In the genomic region with DNA sequence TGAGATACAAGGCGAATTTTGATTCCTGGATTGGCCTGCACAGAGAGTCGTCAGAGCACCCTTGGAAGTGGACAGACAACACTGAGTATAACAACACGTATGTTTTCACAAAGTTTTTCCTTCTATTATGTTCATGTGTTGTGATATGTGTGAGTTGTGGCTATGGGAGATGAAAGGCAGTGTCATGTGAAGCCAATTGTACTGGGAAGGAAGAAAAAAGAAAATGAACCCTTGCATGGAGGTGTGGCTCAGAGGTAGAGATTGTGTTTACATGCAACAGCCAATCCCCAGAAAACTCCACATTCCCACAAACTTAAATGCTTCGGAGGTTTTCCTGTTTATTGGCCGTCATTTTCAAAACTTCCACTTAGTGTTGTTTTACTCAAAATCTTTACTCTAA, we compare ENCODE assay signal across 21 mouse cellular contexts. TPM values are rescaled to one million over a fixed set of nuclear protein-coding genes. Genes with fewer than 3 reads are reported as not detected.
A peak's percentile ranks its signal among the peaks of the same experiment; 100 is the strongest.
DNase-seq lines count a peak whose midpoint lies in the region; ATAC-seq and TF ChIP-seq lines count a peak whose summit lies in the region.
"Had no signal": no experiment of that assay in that cellular context is flagged by ENCODE, and none has a peak within 500 bp of the region (broad histone marks: within the 10 kb centered on the region; RNA-seq: fewer than 3 reads in every experiment).

No protein-coding gene starts in this region.

- TF ChIP-seq CTCF in liver, adult 2 months (IDR thresholded peaks at IDR 0.05; ENCODE audit: low read depth, low read length), result no peak
- no peak for TF ChIP-seq CTCF in spleen, adult 2 months (IDR thresholded peaks at IDR 0.05; ENCODE audit: extremely low read depth, insufficient read depth, insufficient read length, insufficient replicate concordance)

- H3K4me2 ChIP-seq in liver, embryonic 11.5 days, result no peak overlapping the region
- H3K4me2 ChIP-seq in intestine, embryonic 15.5 days (replicated peaks), result peak overlapping the region; percentile 26; the same call in 1 of the 2 replicates
- no peak overlapping the region for H3K4me2 ChIP-seq in midbrain, embryonic 15.5 days
- no peak overlapping the region for H3K4me2 ChIP-seq in midbrain, embryonic 13.5 days (replicated peaks)
- H3K4me2 ChIP-seq: limb, embryonic 13.5 days had no signal

- no peaks in the 10 kb centered on the region for H3K27me3 ChIP-seq in liver, adult 2 months (ENCODE audit: control insufficient read depth, insufficient read depth, low read length)
- H3K27me3 ChIP-seq in liver, embryonic 11.5 days (replicated peaks; ENCODE audit: control insufficient read depth, insufficient read depth, low read length), result no peaks in the 10 kb centered on the region
- no peaks in the 10 kb centered on the region for H3K27me3 ChIP-seq in spleen, adult 2 months (ENCODE audit: control insufficient read depth, insufficient read depth, low read length)
- no peaks in the 10 kb centered on the region for H3K27me3 ChIP-seq in intestine, embryonic 15.5 days (replicated peaks)
- no peaks in the 10 kb centered on the region for H3K27me3 ChIP-seq in midbrain, embryonic 15.5 days (replicated peaks)
- H3K27me3 ChIP-seq in midbrain, embryonic 13.5 days, result no peaks in the 10 kb centered on the region
- H3K27me3 ChIP-seq: heart, embryonic 15.5 days; limb, embryonic 13.5 days had no signal

- no peaks in the 10 kb centered on the region for H3K9me3 ChIP-seq in liver, embryonic 11.5 days (ENCODE audit: control insufficient read depth, low read length)
- no peaks in the 10 kb centered on the region for H3K9me3 ChIP-seq in intestine, embryonic 15.5 days
- H3K9me3 ChIP-seq in midbrain, embryonic 15.5 days, result no peaks in the 10 kb centered on the region
- no peaks in the 10 kb centered on the region for H3K9me3 ChIP-seq in midbrain, embryonic 13.5 days
- H3K9me3 ChIP-seq: embryonic facial prominence, embryonic 10.5 days; heart, embryonic 15.5 days; limb, embryonic 13.5 days had no signal

- 18% methylated on average over 5 of the region's 5 CpGs for WGBS in liver, adult 2 months
- WGBS in liver, embryonic 11.5 days, result 84% methylated on average over 5 of the region's 5 CpGs
- WGBS in spleen, adult 2 months, result 59% methylated on average over 5 of the region's 5 CpGs
- WGBS in intestine, embryonic 15.5 days, result 68% methylated on average over 5 of the region's 5 CpGs
- 86% methylated on average over 5 of the region's 5 CpGs for WGBS in midbrain, embryonic 15.5 days
- WGBS in midbrain, embryonic 13.5 days, result 91% methylated on average over 5 of the region's 5 CpGs

- H3K9ac ChIP-seq in liver, adult 2 months (ENCODE audit: low read depth, low read length), result peak overlapping the region; percentile 63
- no peak overlapping the region for H3K9ac ChIP-seq in liver, embryonic 11.5 days (ENCODE audit: low read depth, low read length)
- no peak overlapping the region for H3K9ac ChIP-seq in intestine, embryonic 15.5 days
- H3K9ac ChIP-seq in midbrain, embryonic 15.5 days, result no peak overlapping the region
- H3K9ac ChIP-seq in midbrain, embryonic 13.5 days (replicated peaks), result no peak overlapping the region
- H3K9ac ChIP-seq: forebrain, postnatal 0 days; heart, embryonic 15.5 days; limb, embryonic 13.5 days had no signal

- no peak for ATAC-seq in liver, embryonic 11.5 days (replicated peaks; ENCODE audit: low FRiP score)
- ATAC-seq in intestine, embryonic 15.5 days, result no peak
- ATAC-seq in midbrain, embryonic 15.5 days (replicated peaks), result no peak
- no peak for ATAC-seq in midbrain, embryonic 13.5 days
- ATAC-seq: forebrain, postnatal 0 days; inflammation-experienced regulatory T-cells, adult 6 months had no signal

- peak; percentile 57 for DNase-seq in liver, adult 2 months (ENCODE audit: extremely low read depth, low read depth, low spot score)
- no peak for DNase-seq in liver, embryonic 11.5 days (ENCODE audit: low spot score)
- no peak for DNase-seq in spleen, adult 2 months (ENCODE audit: low read depth in 1 of 2, low spot score in 2 of 2)
- no peak for DNase-seq in spleen, adult 18-20 months
- DNase-seq: cerebellum, postnatal 14 days; forebrain, postnatal 0 days; heart, adult 11 months; layer of hippocampus, adult 9-11 months; lung, postnatal 10 days; midbrain, embryonic 14.5 days; retina, postnatal 1 day had no signal

- peaks cover 7% of the 10 kb centered on the region for H3K4me1 ChIP-seq in liver, adult 2 months (ENCODE audit: control insufficient read depth, insufficient read depth, low read length)
- no peaks in the 10 kb centered on the region for H3K4me1 ChIP-seq in liver, embryonic 11.5 days (replicated peaks; ENCODE audit: control insufficient read depth, insufficient read depth, low read length)
- peaks cover 3% of the 10 kb centered on the region; the same call in 1 of the 2 replicates for H3K4me1 ChIP-seq in spleen, adult 2 months (ENCODE audit: control insufficient read depth, insufficient read depth, insufficient read length)
- H3K4me1 ChIP-seq in intestine, embryonic 15.5 days (replicated peaks), result 0 out of 2 replicates have a peak, but pooled peaks cover 2% of the 10 kb centered on the region
- H3K4me1 ChIP-seq in midbrain, embryonic 15.5 days, result peaks cover 8% of the 10 kb centered on the region
- H3K4me1 ChIP-seq in midbrain, embryonic 13.5 days (replicated peaks), result peaks cover 12% of the 10 kb centered on the region

- no peak for TF ChIP-seq POLR2A in liver, adult 2 months (IDR thresholded peaks at IDR 0.05; ENCODE audit: extremely low read depth, insufficient read depth, low read length)
- no peak for TF ChIP-seq POLR2A in spleen, adult 2 months (IDR thresholded peaks at IDR 0.05; ENCODE audit: low read depth, low read length)

- H3K4me3 ChIP-seq in liver, adult 2 months (ENCODE audit: insufficient read depth, low read depth, low read length), result peak overlapping the region; percentile 45
- no peak overlapping the region for H3K4me3 ChIP-seq in liver, embryonic 11.5 days (ENCODE audit: low read depth, low read length)
- peak overlapping the region; percentile 46 for H3K4me3 ChIP-seq in spleen, adult 2 months (ENCODE audit: extremely low read depth, insufficient read depth, insufficient read length)
- H3K4me3 ChIP-seq in intestine, embryonic 15.5 days (replicated peaks), result no peak overlapping the region
- H3K4me3 ChIP-seq in midbrain, embryonic 15.5 days, result no peak overlapping the region
- no peak overlapping the region for H3K4me3 ChIP-seq in midbrain, embryonic 13.5 days (replicated peaks)
- H3K4me3 ChIP-seq: embryonic facial prominence, embryonic 10.5 days; erythroblast, embryonic 14.5 days; heart, embryonic 15.5 days; limb, embryonic 13.5 days had no signal

- peaks cover 12% of the 10 kb centered on the region for H3K79me2 ChIP-seq in liver, adult 2 months (ENCODE audit: control insufficient read depth, insufficient read depth, low read length)

- H3K36me3 ChIP-seq in liver, adult 2 months (ENCODE audit: control insufficient read depth, insufficient read depth, low read length), result peaks cover 48% of the 10 kb centered on the region
- H3K36me3 ChIP-seq in liver, embryonic 11.5 days (ENCODE audit: control insufficient read depth, insufficient read depth, low read length), result no peaks in the 10 kb centered on the region
- H3K36me3 ChIP-seq in spleen, adult 2 months (ENCODE audit: control insufficient read depth, insufficient read depth, low read length), result peaks cover 38% of the 10 kb centered on the region
- peaks cover 12% of the 10 kb centered on the region for H3K36me3 ChIP-seq in intestine, embryonic 15.5 days
- H3K36me3 ChIP-seq in midbrain, embryonic 15.5 days (replicated peaks), result no peaks in the 10 kb centered on the region
- 0 out of 2 replicates have a peak, but pooled peaks cover 2% of the 10 kb centered on the region for H3K36me3 ChIP-seq in midbrain, embryonic 13.5 days
- H3K36me3 ChIP-seq: embryonic facial prominence, embryonic 10.5 days; G1E had no signal

- peak overlapping the region; percentile 81 for H3K27ac ChIP-seq in liver, adult 2 months (replicated peaks; ENCODE audit: insufficient read depth, low read depth, low read length)
- no peak overlapping the region for H3K27ac ChIP-seq in liver, embryonic 11.5 days (ENCODE audit: low read depth, low read length)
- peak overlapping the region; percentile 95 for H3K27ac ChIP-seq in spleen, adult 2 months (ENCODE audit: insufficient read depth, low read length)
- H3K27ac ChIP-seq in intestine, embryonic 15.5 days, result no peak overlapping the region
- no peak overlapping the region for H3K27ac ChIP-seq in midbrain, embryonic 15.5 days
- no peak overlapping the region for H3K27ac ChIP-seq in midbrain, embryonic 13.5 days
- H3K27ac ChIP-seq: embryonic facial prominence, embryonic 10.5 days; heart, embryonic 15.5 days; limb, embryonic 13.5 days had no signal

RNA-seq across cellular contexts. Expression of a gene that starts 4.4 kb away (rescaled TPM):
- 521 and 532 TPM in 2 replicates for total RNA-seq in liver, adult 2 months (2014; rRNA removed)
- polyA plus RNA-seq in liver, adult 2 months (2012; rRNA removed), result 124 and 141 TPM in 2 replicates
- not detected in 2 replicates for polyA plus RNA-seq in liver, embryonic 11.5 days (2014; fragmentation: Nextera tagmentation; extraction: Ambion mirVana)
- polyA plus RNA-seq in spleen, adult 2 months (2012; rRNA removed), result 47.0 and 47.4 TPM in 2 replicates
- 0.80 and 0.90 TPM in 2 replicates for polyA plus RNA-seq in intestine, embryonic 15.5 days (2015; fragmentation: Nextera tagmentation; extraction: Ambion mirVana)
- not detected in 2 replicates for polyA plus RNA-seq in midbrain, embryonic 15.5 days (2015; fragmentation: Nextera tagmentation; extraction: Ambion mirVana)
- 0.13 TPM in 1 of 2 replicates, not detected in the other for polyA plus RNA-seq in midbrain, embryonic 13.5 days (2015; fragmentation: Nextera tagmentation; extraction: Ambion mirVana)
- total RNA-seq: G1E had no signal
- polyA plus RNA-seq: embryonic facial prominence, embryonic 10.5 days; erythroblast, embryonic 14.5 days; forebrain, postnatal 0 days; G1E; hindbrain, embryonic 11.5 days; limb, embryonic 13.5 days had no signal

Comparison
In these comparisons a context has a peak if more than half of its experiments do, and no peak if none do; other contexts are left out.
1. H3K27ac ChIP-seq: peak in liver, adult 2 months (single experiment) and spleen, adult 2 months (single experiment); none in liver, embryonic 11.5 days (single experiment), intestine, embryonic 15.5 days (single experiment), midbrain, embryonic 15.5 days (single experiment) and midbrain, embryonic 13.5 days (single experiment).
2. H3K4me3 ChIP-seq: peak in liver, adult 2 months (single experiment) and spleen, adult 2 months (single experiment); none in liver, embryonic 11.5 days (single experiment), intestine, embryonic 15.5 days (single experiment), midbrain, embryonic 15.5 days (single experiment) and midbrain, embryonic 13.5 days (single experiment).
3. RNA of a gene that starts 4.4 kb away (polyA plus RNA-seq): 124 to 141 TPM in liver, adult 2 months and 47.0 to 47.4 TPM in spleen, adult 2 months; 0.80 to 0.90 TPM in intestine, embryonic 15.5 days, 0.13 TPM in midbrain, embryonic 13.5 days, not detected in liver, embryonic 11.5 days and not detected in midbrain, embryonic 15.5 days; every median in the first group is over 10 times any median in the second.